Mouse (Mus musculus) brain, embryonic 18.5 days (tissue): ENCODE data around the gene Lhfp.

Source experiments
- DNase-seq: peaks from one replicate; pipeline ENCODE4 v3.0.0-alpha.2; 2012; ENCODE audit warnings: low read depth, low spot score

The Lhfp gene

DNA sequence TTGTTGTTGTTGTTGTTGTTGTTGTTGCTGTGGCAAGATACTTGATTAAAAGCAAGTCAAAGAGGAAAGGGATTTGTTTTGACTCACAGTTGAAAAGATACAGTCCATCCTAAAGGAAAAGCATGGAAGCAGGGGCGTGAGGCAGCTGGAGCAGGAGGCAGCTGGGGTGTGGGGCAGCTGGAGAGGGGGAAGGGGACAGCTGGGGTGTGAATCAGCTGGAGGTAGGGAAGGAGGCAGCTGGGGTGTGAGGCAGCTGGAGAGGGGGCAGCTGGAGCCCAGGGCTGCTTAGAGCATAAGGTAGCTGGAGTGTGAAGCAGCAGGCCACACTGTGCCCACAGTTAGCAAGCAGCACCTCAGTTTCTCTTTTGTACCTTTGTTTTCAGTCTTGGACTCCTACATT, 110.3 kb downstream of the Lhfp start:
- DNase-seq = no peak

DNA sequence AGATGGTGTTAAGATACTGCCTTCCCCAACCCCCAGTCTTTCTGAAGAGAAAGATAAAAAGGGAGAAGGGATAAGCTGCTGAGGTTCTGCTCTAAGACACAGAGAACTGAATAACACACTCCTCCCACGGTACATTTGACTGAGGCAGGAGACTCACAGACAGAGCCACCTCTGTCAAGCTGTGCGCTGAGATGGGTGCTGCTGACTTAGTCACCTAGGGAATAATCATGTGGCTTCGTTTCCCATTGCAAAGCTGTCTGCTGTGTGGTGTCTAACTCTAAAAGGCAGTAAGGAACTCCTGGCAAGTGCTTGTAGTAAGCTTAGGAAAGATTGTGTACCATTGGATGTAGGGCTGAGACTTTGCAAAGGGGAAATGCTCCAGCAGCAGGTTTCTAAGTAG, 120.6 kb downstream of the Lhfp start:
- DNase-seq = no peak

GRCm38 (mm10) chr3:53165281-53165680, 124.0 kb downstream of the Lhfp start:
- no peak for DNase-seq

DNA sequence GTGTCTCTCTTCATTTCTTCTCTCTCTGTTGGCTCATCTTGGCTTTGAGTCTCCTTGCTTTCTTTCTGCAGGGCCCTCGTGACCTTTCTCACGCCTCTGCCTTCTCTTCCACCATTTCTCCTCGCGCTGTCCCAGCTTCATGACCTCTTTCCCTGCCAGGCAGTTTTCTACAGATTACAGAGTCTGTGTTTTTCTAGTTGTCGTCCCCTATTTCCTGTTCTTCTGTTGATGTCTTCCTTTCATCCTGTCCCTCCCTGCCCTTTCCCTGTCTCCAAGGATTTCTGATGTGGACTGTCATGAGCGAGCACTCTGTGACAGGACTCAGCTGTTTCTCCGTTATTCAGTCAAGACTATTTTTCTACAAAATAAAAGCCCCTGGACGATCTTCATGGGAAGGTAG, 124.7 kb downstream of the Lhfp start:
- no peak for DNase-seq

- no peak for DNase-seq
Observed at GRCm38 (mm10) chr3:53169486-53169885, 128.2 kb downstream of the Lhfp start.

DNA sequence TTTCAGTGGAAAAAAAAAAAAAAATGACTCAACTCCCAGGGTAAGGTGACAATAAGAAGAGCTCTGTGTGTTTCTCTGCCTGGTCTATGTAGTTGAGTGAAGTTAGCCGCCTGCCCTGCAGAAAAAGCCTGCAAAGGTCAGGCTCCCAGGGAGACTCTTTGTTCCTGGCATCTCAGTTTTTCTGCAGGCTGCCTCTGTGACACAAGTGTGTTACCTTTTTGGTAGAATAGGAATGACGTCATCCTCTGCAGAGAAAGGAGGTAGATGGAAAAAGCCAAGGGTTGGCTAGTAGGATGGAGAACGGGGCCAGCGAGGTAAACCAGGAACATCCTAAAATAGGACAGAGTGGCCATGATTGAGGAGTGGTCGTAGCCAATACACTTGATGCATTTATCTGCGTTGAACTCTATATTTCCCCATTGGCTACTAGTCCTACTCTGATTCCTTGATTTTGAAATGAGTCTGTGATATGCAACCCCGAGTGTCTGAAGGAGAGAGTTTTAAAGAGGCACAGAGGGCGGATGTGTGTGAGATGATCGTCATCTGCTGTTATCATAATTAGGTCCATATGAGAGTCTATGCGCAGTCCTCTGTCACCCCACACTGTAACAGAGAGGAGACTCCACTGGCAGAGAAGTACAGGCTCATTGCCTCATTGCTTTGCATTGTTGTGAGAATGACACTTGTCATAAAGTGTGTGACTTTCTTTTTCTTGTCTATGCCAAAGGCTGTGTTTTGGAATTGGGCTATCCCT, 132.2 kb downstream of the Lhfp start:
- no peak for DNase-seq

GRCm38 (mm10) chr3:53179936-53180335, 138.6 kb downstream of the Lhfp start:
- DNase-seq = no peak

- no peak for DNase-seq
Observed at GRCm38 (mm10) chr3:53185439-53185838, 144.1 kb downstream of the Lhfp start.

GRCm38 (mm10) chr3:53193441-53193840, 152.1 kb downstream of the Lhfp start:
- DNase-seq = no peak

DNA sequence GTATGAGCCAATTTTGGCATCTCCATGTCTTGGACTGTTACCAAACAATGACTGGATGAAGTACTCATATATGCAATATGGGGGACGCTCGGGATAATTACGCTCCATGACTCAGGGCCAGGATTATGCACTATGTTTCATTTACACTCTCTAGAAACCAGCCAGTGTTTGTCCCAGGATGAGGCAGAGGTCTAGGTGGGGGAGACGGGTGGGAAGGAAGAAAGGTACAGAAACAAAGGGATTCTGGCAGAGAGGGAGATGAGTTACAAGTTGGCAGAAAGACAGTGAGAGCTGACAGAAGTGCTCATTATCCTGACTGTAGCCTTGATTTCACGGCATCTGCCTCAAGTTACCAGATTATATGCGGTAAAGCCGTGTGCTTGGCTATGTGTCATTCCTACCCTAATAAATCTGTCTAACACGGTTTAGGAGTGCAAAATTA, 154.4 kb downstream of the Lhfp start:
- no peak for DNase-seq

GRCm38 (mm10) chr3:53200175-53200574, 158.8 kb downstream of the Lhfp start:
- DNase-seq = no peak

- DNase-seq = no peak
Observed at GRCm38 (mm10) chr3:53200853-53201252, 159.5 kb downstream of the Lhfp start.

- DNase-seq = no peak
Observed at GRCm38 (mm10) chr3:53201670-53202069, 160.3 kb downstream of the Lhfp start.

GRCm38 (mm10) chr3:53202184-53202583, 160.9 kb downstream of the Lhfp start:
- DNase-seq = no peak

DNA sequence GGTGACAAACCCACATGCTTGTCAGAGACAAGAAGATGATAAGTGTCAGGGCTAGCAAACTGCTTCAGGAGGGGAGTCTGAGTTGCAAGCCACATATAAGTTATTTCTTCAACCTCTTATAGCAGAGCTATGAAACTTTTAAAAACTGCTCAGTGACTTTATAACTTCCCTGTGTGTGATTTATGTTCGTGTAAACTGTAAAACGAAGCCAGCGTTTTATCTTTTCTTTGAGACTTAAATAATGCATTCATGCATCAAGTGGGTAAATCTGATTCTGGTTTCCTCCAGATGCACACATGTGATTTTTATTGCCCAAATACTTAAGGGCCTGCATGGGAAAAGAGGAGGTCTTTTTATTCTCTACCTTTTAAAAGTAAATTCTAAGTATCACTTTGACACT, 161.4 kb downstream of the Lhfp start:
- no peak for DNase-seq

DNA sequence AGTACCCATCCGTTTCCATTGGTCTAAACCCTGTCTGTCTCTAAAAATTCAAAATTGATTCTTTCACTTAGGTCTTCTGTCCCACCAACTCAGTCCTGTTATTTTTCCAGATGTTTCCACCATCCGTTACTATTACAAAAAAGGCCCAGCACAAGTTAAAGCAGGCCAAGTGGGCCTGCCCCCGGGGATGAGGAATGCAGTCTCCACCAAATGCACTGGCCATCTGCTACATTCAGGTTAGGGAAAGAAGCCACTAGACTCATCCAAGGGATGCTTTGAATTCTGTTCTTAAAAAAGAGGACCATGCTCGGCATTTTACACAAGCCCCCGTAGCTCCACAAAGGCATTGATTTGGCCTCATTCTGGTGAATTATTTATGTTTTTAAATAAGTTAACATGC, 162.3 kb downstream of the Lhfp start:
- no peak for DNase-seq

DNA sequence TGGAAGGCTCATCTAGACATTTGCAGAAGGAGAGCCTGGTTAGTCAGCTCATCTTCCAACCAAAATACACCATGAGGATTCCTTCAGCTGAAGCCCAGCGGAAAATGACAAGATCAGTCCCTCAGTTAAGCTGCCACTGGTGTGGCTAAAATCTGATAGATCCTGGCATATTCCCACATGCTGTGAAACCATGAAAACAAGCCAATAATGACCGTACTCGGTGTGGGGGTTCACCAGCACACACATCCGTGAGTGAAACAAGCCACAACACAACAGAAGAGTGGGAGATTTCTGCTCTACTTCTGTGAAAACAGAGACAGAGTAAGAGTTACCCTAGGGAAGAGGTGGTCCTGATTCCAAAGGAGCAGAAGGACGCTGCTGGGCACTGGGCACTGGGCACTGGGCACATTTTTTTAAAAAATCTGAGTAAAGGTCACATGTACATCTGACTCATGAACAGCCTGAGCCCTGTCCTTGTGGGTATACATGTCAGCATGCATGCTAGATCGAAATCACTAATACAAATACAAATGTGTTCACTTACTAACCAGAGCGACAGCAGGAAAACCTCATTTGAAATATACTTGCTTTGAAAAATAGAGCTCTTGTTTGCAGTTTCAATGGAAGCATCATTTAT, 163.1 kb downstream of the Lhfp start:
- no peak for DNase-seq

GRCm38 (mm10) chr3:53204985-53205365, 163.6 kb downstream of the Lhfp start:
- no peak for DNase-seq

DNA sequence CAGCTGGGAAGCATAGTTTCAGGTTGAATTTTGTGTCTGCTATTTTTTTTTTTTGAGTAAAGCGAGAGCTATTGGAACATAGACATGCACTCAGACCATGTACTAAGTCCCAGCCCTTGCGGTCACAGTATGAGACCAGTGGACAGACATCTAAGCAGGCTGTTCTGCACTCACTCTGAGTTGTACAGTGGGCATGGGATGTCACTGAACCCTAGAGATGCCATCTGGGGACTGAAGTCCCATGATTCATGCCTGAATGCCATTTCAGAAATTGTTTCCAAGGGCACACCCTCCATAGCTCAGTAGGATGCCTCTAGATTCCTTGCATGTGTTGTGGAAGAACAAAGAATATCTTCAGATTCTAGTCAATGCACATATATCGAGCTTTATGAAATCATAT, 164.4 kb downstream of the Lhfp start:
- DNase-seq = no peak

DNA sequence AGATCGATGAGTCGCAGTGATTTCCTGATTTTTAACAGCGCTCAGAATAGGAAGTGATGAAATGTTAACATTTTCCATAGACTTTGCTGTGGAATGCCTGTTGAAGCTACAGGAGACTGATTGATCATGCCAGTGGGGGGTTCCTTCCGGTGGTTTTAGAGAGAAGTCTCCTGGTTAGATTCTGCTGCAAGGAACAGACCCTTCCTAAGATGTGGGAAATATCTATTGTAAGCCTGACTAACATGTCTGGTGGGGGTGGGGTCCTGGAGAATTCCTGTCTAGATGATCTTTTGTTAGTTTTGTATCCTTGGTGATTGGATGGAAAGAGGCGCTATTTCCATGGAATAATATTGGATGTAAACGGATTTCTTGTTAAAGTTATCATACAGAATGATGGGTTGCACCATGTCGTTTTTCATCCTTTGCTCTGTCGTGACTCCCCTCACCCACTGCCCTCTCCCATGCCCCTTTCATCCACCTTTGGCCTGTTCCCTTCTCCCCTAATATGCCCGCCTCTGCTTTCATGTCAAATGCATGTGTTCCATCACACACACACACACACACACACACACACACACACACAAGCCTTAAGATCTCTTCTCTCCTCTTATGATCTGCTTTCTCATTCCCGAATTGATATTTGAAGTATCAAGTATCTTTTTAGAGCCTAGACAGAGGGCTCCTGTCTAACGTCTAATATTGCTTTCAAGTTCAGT, 165.3 kb downstream of the Lhfp start:
- no peak for DNase-seq

DNA sequence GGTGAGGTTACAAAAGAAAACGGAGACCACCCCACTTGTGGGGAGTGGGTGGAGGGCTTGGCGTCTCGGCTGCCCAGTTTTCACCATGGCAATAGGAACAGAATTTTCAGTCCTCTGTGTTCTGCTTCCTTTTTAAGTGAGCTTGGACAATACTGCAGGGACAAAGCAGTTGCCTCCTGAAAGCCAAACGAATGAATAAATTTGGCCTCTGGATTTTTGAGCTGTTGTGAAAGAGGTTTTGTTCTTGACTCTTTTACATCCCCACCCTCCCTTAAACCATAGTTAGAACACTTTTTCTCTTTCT, 165.8 kb downstream of the Lhfp start:
- no peak for DNase-seq

- no peak for DNase-seq
Observed at GRCm38 (mm10) chr3:53210691-53211526, 169.6 kb downstream of the Lhfp start.
